Mouse (Mus musculus): ENCODE measurements around the gene Glt1d1.

DNA sequence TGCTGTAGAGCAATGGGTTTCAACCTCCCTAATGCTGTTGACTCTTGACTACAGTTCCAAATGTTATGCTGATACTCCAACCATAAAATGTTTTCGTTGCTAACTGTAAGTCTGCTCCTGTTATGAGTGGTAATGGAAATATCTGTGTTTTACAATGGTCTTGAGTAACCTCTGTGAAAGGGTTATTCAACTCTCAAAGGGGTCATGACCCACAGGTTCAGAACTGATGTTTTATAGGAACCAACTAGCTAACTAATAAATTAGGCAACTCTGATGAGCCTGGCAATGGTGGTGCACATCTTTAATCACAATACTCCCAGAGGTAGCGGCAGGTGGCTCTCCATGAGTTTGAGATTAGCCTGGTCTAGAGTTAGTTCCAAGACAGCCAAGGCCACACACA is 6.1 kb downstream of the Glt1d1 start:
- TF ChIP-seq CTCF (IDR thresholded peaks at IDR 0.05; ENCODE audit: low read depth, low read length) (no peak), POLR2A (IDR thresholded peaks at IDR 0.05; ENCODE audit: extremely low read depth, insufficient read depth, low read length) (no peak)

All from liver, adult 2 months (tissue).